Mouse (Mus musculus) brain, embryonic 14.5 days (tissue): ENCODE measurements around the gene Pde4d.
A peak's percentile ranks its signal among the peaks of the same experiment; 100 is the strongest.

ENCODE experiments used
- CTCF ChIP-seq: fragments of 200-500 bp; IDR thresholded peaks from 2 replicates; pipeline ENCODE4 v1.5.1; 2012; ENCODE audit warnings: inconsistent platforms, mild to moderate bottlenecking, moderate library complexity, borderline replicate concordance; ENCODE audit not compliant: insufficient read depth, insufficient read length; ENCODE audit errors: extremely low read depth
- POLR2A ChIP-seq: fragments of 200-500 bp; IDR thresholded peaks from 2 replicates; pipeline ENCODE4 v1.6.1; 2012; ENCODE audit warnings: mild to moderate bottlenecking, inconsistent platforms, borderline replicate concordance; ENCODE audit not compliant: poor library complexity, insufficient read depth, insufficient read length, severe bottlenecking; ENCODE audit errors: extremely low read depth

DNA sequence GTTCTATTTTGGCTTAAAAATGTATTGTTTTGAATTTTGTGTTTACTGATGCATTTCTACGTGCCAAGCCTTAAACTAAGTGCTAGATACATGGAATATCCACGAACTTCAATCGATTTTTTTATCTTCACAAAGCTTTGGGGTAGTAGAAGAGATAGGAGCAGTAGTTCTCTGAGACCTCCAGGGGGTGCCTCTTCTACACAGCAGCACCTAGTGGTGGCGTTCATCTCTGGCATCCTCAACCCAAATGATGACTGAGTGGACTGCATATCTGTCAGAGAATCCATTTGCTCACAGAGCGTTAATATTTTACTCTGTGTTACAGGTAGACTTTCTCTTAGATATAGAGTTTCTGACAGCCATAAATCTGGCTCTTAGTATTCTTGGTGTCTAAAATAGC, 272.5 kb downstream of the Pde4d start:
- TF ChIP-seq CTCF (peak; percentile 18; the same call in 1 of the 2 replicates), POLR2A (no peak)
